Mouse (Mus musculus): Measurements from ENCODE around the gene Ddx46.
A peak's percentile ranks its signal among the peaks of the same experiment; 100 is the strongest.
"Not testable (repeated sequence)": the region's sequence is repeated elsewhere in the genome, so short reads cannot be mapped to it uniquely, and the experiment has no call there.

Ddx46 gene

DNA sequence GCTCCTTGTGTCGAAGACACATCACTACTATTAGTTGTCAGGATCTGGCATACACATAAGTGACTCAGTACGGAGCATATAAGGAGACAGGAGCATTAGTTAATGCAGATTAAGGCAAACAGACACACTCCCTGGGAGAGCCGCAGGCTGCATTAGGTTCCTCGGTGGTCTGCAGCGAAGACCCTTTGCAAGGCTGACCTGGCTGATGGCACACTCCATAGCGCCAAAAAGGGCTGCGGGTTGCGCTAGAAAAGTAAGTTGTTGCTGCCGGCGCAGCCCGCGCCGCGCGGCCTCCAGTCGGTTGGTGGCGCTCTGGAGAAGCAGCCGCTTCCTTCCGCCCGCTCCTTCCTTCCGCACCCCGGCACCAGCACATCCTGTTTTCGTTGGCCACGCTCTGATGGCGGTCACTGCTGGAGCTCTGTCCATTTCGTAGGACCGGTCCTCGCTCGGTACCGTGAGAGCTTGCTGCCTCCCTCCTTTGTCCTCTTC, at the start of gene Ddx46:
Gene Ddx46 (plus strand): TSS at position 389 of the 489 bp plus-strand sequence.
- DNase-seq (ENCODE audit: extremely low read depth, insufficient read length, low spot score): peak; percentile 95

DNA sequence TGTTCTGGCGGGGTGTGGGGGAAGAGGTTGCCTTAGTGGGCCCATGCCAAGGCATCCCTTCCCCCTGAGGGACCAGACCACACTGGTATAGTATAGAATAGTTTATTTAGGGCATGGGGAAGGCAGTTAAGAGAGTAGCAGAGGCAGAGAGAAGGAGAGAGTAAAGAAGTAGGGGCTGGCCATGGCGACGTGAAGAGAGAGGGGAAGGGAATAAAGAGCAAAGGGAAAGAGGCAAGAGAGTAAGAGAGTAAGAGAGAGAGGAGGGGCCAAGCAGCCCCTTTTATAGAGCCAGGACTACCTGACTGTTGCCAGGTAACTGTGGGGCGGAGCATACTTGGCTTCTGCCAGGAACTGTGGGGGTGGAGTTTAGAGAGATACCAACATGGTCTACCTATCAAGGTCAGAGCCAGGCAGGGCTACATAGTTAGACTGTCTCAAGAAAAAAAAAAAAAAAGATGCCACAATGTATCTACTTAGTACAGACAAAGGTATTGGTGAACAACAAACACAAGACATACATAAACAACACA, 42.8 kb upstream of the Ddx46 start:
- no peak for DNase-seq (ENCODE audit: extremely low read depth, insufficient read length, low spot score)

DNA sequence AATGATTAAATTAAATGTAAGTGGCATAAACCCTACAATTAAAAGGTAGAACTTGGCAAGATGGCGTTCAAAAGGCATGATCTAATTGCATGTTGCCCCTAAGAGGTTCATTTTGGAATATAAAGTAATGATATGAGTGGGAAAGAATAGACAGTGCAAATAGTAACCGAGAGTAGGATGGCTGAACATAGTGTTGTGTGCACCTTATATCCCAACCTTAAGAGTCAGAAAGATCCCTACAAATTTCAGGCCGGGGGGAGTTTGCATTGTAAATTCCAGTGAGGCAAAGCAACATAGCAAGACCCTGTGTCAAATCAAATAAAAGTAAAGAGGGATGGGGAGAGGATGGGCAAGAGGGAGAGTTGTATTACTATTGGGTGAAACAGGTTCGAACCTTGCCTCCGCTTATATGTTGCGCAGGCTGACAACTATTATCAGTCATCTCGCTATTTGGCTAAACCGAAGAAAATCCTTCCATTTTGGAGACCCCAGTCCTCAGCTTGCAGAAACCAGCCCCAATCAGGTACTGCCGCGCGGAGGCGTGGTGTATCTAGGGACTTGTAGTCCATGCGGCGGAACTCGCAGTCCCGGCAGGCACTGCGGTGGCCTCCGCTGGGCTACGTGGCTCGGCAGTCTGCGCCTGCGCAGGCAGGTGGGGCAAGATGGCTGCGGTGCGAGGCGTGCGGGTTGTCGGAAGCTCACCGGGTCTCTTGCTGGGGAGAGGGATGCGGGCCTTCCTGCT, 42.1 kb upstream of the Ddx46 start:
- DNase-seq (ENCODE audit: extremely low read depth, insufficient read length, low spot score): peak; percentile 96

DNA sequence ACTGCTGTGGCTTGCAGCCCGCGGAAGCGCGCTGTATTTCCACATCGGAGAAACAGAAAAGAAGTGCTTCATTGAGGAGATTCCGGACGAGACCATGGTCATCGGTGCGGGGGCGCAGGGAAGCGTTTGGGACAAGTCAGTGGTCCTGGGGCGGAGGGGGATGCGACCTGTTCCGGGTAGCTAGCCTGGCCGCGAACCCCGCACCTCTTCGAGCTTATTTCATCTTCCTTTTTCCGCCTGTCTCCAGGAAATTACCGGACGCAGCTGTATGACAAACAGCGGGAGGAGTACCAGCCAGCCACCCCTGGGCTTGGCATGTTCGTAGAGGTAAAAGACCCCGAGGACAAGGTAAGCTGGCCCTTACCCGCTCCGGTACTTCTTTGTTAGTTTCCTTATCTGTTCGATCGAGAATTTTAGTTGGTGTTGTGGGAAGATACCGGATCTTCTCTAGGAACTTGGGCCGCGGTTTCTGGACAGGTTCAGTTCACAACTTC, 41.5 kb upstream of the Ddx46 start:
- no peak for DNase-seq (ENCODE audit: extremely low read depth, insufficient read length, low spot score)

DNA sequence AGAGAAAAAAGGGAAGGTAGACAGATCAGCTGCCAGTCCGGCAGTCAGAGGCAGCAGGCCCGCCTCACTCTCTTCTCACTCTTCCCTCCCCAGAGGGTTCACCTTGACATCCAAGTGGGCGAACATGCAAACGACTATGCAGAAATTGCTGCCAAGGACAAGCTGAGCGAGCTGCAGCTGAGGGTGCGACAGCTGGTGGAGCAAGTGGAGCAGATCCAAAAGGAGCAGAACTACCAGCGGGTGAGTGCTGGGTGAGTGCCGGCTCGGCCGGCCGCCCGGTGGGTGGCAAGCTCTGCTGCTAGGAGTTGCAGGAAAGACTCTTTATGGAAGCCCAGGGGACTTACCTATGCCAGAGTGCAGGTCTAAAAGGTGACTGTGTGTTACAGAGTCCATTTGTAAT, 39.5 kb upstream of the Ddx46 start:
- no peak for DNase-seq (ENCODE audit: extremely low read depth, insufficient read length, low spot score)

DNA sequence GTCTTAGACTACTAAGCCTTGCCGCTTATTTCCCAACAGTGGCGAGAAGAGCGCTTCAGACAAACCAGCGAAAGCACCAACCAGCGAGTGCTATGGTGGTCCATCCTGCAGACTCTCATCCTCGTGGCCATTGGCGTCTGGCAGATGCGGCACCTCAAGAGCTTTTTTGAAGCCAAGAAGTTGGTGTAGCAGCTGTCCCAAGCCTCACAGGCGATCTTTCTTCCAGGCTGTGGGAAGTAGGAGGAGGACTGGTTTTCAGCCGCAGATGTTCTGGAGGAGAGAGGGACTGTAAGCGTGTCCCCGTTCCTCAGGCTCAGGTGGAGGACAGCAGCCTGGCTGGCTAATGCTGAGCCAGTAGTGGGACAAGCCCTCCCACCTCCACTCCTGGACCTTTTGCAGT, 38.0 kb upstream of the Ddx46 start:
- no peak for DNase-seq (ENCODE audit: extremely low read depth, insufficient read length, low spot score)

DNA sequence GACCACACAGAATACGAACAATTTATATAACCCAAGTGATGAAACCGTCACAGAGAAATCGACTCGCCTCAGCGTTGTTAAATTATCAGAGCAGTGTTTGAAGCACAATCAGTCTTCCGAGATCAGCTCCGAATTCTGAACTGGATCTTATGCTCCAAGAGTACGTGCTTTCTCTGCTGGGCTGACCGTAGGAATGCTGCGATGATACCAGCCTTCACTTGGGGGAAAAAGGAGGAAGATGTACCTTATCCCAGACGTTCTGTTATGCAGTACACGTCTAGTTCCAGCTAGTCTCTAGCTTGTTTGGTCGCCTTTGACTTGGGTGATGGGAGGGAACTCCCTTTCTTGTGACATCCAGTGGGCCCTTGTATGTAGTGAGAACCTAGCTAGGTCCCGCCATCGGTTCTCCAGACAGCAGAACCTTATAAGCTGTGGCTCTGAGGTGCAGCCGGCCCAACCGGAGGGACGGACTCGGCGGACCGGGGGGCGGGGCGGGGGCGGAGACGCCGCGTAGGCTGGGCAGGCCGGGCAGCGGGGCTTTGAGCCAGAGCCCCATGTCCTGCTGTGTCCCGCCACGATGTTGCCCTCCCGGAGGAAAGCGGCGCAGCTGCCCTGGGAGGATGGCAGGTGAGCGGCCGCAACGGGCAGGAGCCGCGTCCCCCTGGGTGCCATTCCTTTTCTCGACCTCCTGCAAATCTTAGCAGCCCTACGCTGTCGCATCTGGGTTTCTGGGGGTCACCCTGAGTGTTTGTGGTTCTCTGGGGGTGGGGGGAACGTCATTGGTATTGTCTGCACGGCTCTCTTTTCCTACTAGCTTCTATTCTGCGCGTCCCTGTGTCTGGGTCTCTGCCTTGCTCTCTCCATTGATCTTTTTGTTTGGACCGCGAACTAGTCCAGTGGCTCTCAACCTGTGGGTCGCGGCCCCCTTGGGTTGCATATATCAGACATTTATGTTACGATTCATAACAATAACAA, 35.0 kb upstream of the Ddx46 start, which contains the start of gene B4galt7:
Gene B4galt7 (plus strand): TSS at position 331 of the 975 bp plus-strand sequence.
- peak; percentile 80 for DNase-seq (ENCODE audit: extremely low read depth, insufficient read length, low spot score)

DNA sequence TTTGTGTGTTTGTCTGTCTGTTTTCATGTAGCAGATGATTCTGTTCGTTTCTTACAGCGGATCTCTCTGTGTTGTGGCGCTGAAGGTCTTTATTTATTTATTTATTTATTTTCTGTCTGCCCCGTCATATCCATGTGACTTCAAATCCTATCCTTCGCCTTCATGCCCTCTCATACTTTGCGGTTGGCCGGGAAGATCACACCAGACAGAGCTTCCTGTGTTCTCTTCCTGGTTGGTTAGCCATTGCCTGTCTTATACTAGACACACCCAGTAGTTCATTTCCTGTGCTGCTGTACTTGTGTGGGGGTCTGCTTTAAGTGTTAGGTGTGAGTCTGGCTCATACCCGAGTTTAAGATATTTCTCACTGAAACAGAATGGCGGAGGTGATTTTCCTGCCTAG, 34.2 kb upstream of the Ddx46 start:
- DNase-seq (ENCODE audit: extremely low read depth, insufficient read length, low spot score): no peak

DNA sequence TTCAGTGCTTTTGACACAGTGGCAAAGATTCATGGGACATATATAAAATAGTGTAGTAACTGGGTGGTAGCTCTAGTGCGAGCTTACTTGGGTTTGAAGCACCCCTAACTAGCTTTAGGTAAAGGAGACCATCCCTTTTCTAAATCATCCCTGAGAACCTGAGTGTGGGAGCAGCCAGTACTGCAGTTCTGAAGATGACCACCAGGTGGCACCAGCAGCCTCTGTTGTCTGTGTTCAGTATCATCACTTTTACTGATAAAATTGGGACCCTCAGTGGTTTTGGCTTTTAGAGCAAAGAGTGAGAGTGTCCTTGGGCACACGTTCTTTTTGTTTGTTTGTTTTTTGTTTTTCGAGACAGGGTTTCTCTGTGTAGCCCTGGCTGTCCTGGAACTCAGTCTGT, 33.2 kb upstream of the Ddx46 start:
- DNase-seq (ENCODE audit: extremely low read depth, insufficient read length, low spot score): no peak

DNA sequence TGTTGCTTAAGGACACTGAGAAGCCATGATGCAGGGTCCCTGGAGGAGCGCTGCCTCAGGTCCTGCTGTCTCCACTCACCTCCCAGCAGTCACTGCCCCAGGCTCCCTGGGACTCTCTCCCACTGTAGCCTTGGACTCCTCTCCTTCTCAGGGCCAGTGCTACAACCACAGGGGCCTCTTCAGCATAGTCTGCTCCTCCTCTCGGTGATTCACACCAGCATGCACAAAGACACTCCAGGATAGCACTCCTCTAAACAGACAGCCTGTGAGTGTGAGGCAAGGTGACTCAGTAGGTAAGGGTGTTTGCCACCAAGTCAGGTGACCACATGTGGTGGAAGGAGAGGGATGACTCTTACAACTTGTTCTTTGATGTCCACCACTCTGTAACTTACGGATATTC, 30.2 kb upstream of the Ddx46 start:
- no peak for DNase-seq (ENCODE audit: extremely low read depth, insufficient read length, low spot score)

DNA sequence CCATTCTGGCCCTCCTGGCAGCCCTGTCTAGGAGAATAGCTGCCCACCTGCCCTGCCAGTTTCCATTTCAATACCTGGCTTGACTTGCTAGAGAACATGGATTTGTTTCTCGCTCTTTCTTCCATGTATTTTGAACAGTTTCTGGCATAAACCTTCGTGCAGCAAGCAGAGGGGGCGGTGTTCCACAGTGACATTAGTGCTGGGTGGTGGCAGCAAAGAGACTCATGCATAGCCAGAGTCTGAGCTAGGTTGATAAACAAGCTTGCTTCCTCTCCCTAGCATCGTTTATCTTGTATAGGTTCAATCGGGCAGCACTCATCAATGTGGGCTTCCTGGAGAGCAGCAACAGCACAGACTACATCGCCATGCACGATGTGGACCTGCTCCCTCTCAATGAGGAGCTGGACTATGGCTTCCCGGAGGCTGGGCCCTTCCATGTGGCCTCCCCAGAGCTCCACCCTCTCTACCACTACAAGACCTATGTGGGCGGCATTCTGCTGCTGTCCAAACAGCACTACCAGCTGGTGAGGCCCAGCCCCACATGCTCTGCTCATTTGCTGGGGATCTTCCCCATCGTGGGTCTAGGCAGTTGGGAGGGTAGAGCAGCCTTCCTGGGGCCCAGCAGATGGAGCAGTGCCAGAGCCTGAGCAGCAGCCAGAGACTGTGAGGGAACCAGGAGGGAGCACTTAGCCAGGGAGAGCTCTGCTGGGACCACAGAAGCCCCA, 27.8 kb upstream of the Ddx46 start:
- DNase-seq (ENCODE audit: extremely low read depth, insufficient read length, low spot score): no peak

DNA sequence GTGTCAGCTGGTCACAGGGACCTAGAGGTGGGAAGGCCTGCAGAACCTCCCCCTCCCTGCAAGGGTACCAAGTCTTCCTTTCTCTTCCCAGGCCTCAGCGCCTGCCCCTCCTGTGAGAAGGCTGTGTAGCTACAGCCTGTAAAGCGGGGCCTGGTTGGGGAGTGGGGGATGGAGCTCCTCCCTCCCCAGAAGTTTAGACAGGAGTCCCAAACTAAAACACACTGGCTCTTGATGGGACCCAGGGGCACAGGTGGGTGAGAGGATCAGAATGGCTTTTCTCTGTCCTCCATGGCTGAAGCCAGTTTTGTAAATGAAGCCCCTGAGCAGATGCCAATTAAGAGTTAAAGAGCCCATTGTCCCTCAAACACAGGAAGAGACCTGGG, 27.2 kb upstream of the Ddx46 start:
- DNase-seq (ENCODE audit: extremely low read depth, insufficient read length, low spot score): no peak

DNA sequence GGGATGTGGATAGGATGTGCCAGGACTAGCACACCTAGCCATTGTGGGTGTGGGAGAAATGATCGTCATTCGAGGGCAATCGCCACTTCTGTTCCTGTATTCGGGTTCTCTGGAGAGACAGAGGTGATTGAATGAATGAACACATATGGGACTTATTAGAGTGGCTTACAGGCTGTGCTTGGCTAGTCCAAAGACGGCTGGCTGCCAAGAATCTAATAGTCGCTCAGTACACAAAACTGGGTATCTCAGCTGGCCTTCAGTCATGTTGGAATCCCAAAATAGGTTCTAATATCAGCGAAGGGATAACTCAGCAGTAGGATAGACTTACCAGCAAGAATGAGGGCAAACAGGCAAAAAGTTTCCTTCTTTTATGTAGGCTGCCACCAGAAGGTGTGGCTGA, 22.8 kb upstream of the Ddx46 start:
- DNase-seq (ENCODE audit: extremely low read depth, insufficient read length, low spot score): no peak

DNA sequence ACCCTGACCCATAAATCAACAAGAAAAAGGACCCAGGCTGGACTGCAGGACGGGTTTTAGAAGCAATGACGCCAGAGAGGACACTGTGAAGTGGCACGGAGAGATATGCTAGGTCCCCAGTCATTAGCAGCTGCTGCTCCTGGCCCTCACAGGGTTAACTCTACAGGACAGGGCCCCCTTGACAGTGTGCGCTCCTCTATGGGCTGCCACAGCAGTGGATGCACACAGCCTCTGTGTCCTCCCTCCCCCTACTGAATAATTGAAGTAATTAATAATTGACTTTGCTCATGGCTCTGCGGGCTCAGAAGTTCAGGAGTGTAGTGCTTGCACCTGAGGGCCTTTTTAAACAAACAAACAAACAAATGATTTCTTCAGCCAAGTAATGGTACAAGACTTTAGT, 21.4 kb upstream of the Ddx46 start:
- no peak for DNase-seq (ENCODE audit: extremely low read depth, insufficient read length, low spot score)

DNA sequence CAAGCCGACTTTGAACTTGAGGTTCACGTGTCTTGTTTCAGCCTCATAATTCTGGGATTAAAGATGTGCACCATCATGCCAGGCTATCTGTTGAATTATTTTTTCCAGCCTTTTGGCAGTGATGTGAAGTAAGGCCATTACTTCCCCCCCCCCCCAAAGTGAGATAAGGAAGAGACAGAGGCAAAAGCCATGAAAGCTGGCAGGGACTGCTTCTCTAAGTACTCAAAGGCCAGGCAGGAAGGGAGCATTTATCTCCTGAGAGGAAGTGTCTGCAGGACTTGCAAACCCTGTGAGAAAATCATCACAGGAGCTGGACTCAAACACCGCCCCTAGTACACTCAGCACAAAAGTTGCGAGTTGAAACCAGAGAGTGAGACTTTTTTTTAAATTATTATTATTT, 15.5 kb upstream of the Ddx46 start:
- no peak for DNase-seq (ENCODE audit: extremely low read depth, insufficient read length, low spot score)

DNA sequence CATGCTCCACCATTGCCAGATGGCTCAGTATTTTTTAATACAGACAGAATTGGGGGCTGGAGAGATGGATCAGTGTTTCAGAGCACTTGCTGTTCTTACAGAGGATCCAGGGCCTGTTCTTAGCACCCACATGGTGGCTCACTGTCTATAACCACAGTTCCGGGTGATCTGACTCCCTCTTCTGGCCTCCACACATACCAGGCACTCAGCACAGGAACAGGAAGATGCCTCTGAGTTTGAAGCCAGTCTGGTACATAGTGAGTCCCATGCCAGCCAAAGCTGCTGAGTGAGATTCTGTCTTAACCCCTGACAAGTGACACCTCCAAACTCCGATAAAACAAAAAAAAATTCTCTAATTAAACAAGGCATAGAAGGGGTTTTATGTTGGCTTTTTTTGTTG, 14.6 kb upstream of the Ddx46 start:
- DNase-seq (ENCODE audit: extremely low read depth, insufficient read length, low spot score): no peak

DNA sequence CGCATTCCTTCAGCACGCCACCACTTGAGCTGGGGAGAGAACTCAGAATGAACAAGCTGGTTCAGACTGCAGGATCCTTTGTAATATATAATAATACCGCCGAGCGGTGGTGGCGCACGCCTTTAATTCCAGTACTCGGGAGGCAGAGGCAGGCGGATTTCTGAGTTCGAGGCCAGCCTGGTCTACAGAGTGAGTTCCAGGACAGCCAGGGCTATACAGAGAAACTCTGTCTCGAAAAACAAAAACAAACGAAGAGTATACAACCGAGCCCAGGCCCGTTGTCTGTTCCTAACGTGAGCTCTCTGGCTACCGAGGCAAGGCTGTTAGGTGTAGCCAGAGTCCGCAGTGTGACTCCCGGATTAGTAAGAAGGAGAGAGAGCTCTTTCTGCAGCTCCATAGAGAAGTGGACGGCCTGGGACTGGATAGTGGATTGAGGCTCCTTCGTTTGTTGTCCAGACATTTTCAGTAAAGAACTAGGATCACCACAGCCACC, 12.6 kb upstream of the Ddx46 start:
- not testable (repeated sequence) for DNase-seq (ENCODE audit: extremely low read depth, insufficient read length, low spot score)

DNA sequence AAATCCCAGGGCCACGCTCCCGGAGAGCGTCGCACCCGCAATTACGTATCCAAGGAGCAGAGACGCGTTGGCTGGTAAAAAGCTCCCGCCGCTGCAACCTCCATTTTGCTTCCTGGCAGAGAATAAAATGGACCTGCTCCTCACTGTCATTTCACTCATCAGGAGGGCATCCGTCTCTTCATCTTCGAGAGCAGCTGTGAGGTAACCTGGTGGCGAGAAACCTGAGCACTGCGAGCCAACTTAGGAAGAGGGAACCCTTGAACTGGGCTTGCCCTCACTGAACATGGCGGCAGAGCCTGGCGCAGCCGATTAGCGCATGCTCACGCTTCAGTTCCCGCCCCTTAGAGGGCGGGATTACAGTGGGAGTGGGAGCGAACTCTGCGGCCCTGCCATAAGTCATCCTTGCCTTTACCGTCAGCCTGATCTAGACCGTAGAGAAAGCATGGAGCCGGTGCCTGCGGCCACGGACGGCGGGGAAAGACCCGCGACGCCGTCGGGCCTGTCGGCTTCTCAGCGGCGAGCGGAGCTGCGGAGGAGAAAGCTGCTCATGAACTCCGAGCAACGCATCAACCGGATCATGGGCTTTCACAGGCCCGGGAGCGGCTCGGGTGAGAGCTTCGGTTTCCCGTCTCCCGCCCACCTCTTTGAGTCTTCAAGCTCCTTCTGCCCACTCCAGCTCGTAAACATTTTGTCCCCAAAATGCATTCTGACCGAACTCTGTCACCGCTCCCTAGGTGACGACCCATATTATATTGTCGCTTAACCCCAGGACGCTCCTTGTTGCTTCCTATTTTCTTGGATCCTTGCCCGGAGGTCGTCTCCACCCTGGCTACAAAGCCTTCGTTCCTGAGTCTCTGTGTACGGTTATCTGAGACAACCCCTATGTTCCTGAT, 11.9 kb upstream of the Ddx46 start, which contains the start of gene Caml:
Gene Caml (plus strand): TSS at position 357 of the 893 bp plus-strand sequence.
- peak; percentile 89 for DNase-seq (ENCODE audit: extremely low read depth, insufficient read length, low spot score)

DNA sequence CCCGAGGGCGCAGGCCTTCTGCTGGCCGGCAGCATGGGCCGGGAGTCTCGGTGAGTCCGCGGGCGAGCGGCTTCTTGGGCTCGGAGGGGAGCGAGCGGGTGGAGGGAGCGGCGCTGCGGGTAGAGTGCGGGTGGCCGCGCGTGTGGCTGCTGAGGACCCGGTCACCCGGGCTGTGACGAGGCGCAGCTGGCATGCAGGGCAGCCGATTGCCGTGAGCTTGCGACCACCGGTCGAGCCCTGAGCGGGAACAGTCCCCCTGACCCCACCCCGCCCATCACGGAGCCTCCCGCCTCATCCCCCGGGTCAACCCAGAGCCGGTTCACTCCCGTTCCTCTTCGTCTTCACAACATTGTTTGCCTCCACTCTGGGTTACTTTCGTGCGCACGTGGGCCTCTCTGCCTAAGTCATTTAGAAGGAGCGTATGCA, 332 bp downstream of the Ddx46 start:
- DNase-seq (ENCODE audit: extremely low read depth, insufficient read length, low spot score): no peak

Measured in 3134 (cell line).